Mouse (Mus musculus) embryo, embryonic 9.5 days (tissue): ENCODE data around the gene Lmcd1.
A peak's percentile ranks its signal among the peaks of the same experiment; 100 is the strongest.

ENCODE experiments used
- DNase-seq: peaks from one replicate; pipeline ENCODE4 v3.0.0-alpha.2; 2017; ENCODE audit errors: extremely low spot score

The Lmcd1 gene

DNA sequence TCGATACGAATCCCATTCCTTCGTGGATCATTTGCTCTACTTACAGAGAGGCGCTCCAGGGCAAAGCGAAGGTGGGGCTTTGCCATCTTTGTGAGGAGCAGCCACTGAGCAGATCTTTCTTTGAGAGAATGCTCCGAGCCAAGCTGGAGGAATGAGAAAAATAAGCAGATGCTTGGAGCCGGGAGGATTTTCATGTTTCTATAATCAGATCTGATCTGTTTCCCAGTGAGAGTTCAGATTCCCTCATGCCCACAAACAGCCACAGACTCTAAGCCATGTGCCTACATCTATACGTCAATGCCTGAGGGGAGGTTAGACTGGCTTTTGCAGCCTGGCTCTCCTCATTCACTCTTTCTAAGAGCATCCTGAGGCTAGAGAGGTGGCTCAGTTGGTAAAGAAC is 87.1 kb downstream of the Lmcd1 start:
- DNase-seq, result no peak

DNA sequence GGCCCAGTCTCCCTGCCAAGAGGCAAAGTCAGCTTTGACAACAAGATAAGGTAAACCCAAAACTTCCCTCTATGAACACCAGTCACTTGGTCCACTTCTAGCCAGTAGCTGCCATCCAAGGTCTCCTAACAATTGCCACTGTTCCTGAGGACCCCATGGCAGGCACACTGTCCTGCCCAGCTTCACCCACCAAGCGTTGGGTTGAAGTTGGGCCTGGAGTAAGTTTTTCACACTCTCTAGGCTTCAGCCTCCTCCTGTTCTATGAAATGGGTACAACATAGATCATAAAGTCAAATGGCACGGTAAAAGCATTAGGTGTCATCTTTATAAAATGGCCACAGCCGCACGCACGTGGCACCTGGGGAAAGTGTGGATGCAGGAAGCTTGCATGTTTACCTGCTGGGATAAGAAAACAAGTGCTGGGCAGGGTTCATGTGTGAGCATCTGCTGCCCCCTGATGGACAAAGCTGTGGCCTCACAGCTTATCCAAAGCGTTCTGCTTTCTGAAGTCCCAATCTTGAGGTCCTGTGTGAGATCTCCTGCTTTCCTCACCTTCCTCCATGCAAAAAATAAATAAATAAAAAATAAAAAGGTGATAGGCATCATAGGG is 88.9 kb downstream of the Lmcd1 start:
- peak; percentile 62 for DNase-seq

- peak; percentile 29 for DNase-seq
Observed at GRCm38 (mm10) chr6:112364581-112364980, 91.0 kb downstream of the Lmcd1 start.

GRCm38 (mm10) chr6:112365294-112365693 is 91.7 kb downstream of the Lmcd1 start:
- DNase-seq, result no peak

DNA sequence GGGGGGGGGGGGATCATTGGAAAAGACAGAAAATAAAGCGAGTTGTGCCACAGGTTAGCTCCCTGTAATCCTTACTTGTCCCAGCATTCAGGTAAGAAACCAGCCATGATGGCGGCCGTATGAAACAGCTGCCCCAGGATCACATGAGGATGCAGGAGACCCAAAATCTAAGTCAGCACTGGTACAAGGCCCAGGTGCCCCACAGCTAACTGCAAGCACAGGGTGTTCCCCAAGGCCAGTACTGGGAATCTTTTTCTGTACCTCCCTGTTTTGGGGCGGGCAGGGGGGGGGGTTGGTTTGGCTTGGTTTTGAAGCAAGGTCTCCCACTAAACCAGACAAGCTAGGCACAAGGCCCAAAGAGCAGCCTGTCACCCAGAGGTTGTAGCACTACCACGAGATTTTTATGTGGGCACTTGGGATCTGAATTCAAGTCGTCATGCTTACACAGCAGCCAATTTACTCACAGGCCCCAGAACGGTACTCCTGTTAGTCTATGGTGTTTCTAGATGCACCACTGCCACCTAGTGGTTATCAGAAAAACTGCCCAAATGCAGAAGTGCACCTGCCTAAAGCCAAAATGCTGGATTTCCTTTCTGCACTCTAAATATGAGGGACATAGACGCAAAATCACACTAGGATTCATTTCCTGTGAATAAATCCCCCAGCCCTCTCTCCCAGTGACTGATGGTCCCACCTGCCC is 100.5 kb downstream of the Lmcd1 start:
- peak; percentile 51 for DNase-seq

DNA sequence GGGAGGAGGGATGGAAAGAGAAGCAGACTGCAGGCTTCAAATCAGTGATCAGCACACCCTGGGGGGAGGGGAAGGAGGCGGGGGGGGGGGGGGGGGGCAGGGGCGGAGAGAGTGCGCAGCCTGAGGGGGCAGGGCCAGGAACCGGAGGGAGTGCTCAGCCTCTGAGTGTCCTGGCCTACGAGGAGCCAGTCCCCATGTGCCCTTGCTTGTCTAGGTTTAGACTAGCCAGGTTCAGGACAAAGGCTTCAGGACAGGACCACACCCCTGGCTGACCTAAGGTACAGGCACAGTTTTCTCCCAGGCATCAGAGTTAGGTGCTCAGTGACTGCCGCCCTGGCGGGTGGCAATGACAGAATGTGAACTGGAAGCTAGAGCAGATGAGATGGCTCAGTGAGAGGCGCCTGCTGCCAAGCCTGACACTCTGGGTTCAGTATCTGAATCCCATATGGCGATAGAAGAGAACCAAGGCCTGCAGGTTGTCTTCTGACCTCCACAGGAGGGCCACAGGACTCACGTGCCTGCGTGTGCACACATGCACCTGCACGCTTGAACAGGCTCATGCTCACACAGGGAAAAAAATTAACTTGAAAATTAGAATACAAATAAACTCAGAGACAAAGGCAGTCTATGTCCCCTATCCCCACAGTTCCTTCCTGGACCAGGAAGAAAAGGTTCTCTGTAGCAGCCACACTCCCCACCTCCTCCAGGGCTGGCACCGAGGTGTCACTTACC is 102.3 kb downstream of the Lmcd1 start:
- no peak for DNase-seq

GRCm38 (mm10) chr6:112379054-112379453 is 105.5 kb downstream of the Lmcd1 start:
- DNase-seq, result no peak
